In the genomic region with DNA sequence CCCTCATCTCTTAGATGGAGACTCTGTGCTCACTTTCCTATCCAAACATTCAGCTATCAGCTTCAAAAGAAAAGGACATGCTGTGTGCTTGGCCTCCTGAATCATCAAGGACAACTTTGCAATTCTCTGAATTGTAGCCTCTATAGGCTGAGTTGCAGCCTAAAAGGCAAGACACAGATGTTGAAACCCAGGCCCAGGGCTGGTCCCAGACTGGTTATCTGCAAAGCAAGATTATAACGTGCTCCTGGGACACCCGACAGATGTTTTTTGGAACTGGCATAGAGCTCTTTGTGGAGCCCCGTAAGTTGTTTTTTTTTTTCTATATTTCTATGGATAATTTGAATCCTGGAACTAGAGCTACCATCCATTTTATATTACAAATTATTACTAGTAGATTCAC, we compare ENCODE assay signal across 22 mouse cellular contexts.
DNase-seq lines count a peak whose midpoint lies in the region; ATAC-seq and TF ChIP-seq lines count a peak whose summit lies in the region.
"Had no signal": no experiment of that assay in that cellular context is flagged by ENCODE, and none has a peak within 500 bp of the region (broad histone marks: within the 10 kb centered on the region; RNA-seq: fewer than 3 reads in every experiment).

No protein-coding gene starts in this region.

- TF ChIP-seq CTCF in G1E (IDR thresholded peaks at IDR 0.05; ENCODE audit: low read depth, low read length), result no peak

- no peaks in the 10 kb centered on the region; the same call in 1 of the 2 replicates for H3K27me3 ChIP-seq in G1E (ENCODE audit: insufficient read depth, low read length)
- H3K27me3 ChIP-seq in liver, embryonic 12.5 days (replicated peaks), result no peaks in the 10 kb centered on the region
- H3K27me3 ChIP-seq: forebrain, embryonic 13.5 days; heart, embryonic 12.5 days; Patski had no signal

- peak; percentile 19 for DNase-seq in heart, adult 11 months
- no peak for DNase-seq in heart, adult 18-20 months
- no peak for DNase-seq in G1E (ENCODE audit: low spot score)
- DNase-seq in testis, postnatal 10 days (ENCODE audit: low spot score), result no peak
- DNase-seq: adrenal gland, adult 2 months; adrenal gland, postnatal 25 days; B cell, adult 2 months; cerebellum, adult 2 months; cerebellum, postnatal 10 days; forebrain, postnatal 0 days; gastrocnemius, postnatal 36 days had no signal

- no peaks in the 10 kb centered on the region for H3K36me3 ChIP-seq in G1E (replicated peaks)
- no peaks in the 10 kb centered on the region for H3K36me3 ChIP-seq in liver, embryonic 12.5 days
- H3K36me3 ChIP-seq: embryonic facial prominence, embryonic 10.5 days; heart, embryonic 12.5 days; hindbrain, embryonic 10.5 days had no signal

- no peak overlapping the region for H3K4me2 ChIP-seq in liver, embryonic 12.5 days
- H3K4me2 ChIP-seq: forebrain, embryonic 13.5 days; heart, embryonic 12.5 days; hindbrain, embryonic 14.5 days had no signal

- H3K4me1 ChIP-seq in G1E (ENCODE audit: insufficient read depth, low read depth, low read length), result peaks cover 32% of the 10 kb centered on the region
- H3K4me1 ChIP-seq in liver, embryonic 12.5 days, result peaks cover 28% of the 10 kb centered on the region
- H3K4me1 ChIP-seq: embryonic facial prominence, embryonic 10.5 days; forebrain, embryonic 13.5 days; heart, embryonic 12.5 days; hindbrain, embryonic 10.5 days had no signal

- no peak overlapping the region for H3K27ac ChIP-seq in liver, embryonic 12.5 days
- H3K27ac ChIP-seq: embryonic facial prominence, embryonic 10.5 days; forebrain, embryonic 13.5 days; hindbrain, embryonic 10.5 days; hindbrain, embryonic 14.5 days had no signal

- H3K4me3 ChIP-seq in G1E (ENCODE audit: low read depth, low read length), result no peak overlapping the region
- H3K4me3 ChIP-seq in liver, embryonic 12.5 days, result no peak overlapping the region
- H3K4me3 ChIP-seq: embryonic facial prominence, embryonic 10.5 days; forebrain, embryonic 13.5 days; heart, embryonic 12.5 days; hindbrain, embryonic 10.5 days had no signal

- H3K9me3 ChIP-seq in G1E (replicated peaks), result no peaks in the 10 kb centered on the region
- H3K9me3 ChIP-seq in liver, embryonic 12.5 days (replicated peaks), result no peaks in the 10 kb centered on the region
- H3K9me3 ChIP-seq: embryonic facial prominence, embryonic 10.5 days; forebrain, embryonic 13.5 days; heart, embryonic 12.5 days; hindbrain, embryonic 10.5 days had no signal

- 0 out of 2 replicates have a peak, but pooled peaks have one; percentile 22 for ATAC-seq in G1E (ENCODE audit: extremely low read depth, insufficient number of reproducible peaks, low FRiP score, poor library complexity, severe bottlenecking)
- peak; percentile 70 for ATAC-seq in liver, embryonic 12.5 days
- peak; percentile 68; the same call in 1 of the 2 replicates for ATAC-seq in megakaryocyte-erythroid progenitor cell, adult 5-6 weeks (replicated peaks; ENCODE audit: low FRiP score, low TSS enrichment, poor library complexity, severe bottlenecking)
- ATAC-seq in megakaryocyte, adult 5-6 weeks (ENCODE audit: poor library complexity, severe bottlenecking), result no peak
- ATAC-seq: activated CD4-positive, CD25-positive, alpha-beta regulatory T cell, adult 4 months; CD4-positive, CD25-positive, alpha-beta regulatory T cell, adult 4 months; forebrain, embryonic 13.5 days; forebrain, postnatal 0 days; Patski had no signal

- no peak overlapping the region for H3K9ac ChIP-seq in liver, embryonic 12.5 days
- H3K9ac ChIP-seq: forebrain, embryonic 13.5 days; forebrain, postnatal 0 days; heart, embryonic 12.5 days; hindbrain, embryonic 14.5 days had no signal

- WGBS in liver, embryonic 12.5 days (ENCODE audit: insufficient replicate concordance), result 16% methylated on average over 3 of the region's 3 CpGs
